Mouse (Mus musculus): ENCODE measurements around the gene Rassf1.

DNA sequence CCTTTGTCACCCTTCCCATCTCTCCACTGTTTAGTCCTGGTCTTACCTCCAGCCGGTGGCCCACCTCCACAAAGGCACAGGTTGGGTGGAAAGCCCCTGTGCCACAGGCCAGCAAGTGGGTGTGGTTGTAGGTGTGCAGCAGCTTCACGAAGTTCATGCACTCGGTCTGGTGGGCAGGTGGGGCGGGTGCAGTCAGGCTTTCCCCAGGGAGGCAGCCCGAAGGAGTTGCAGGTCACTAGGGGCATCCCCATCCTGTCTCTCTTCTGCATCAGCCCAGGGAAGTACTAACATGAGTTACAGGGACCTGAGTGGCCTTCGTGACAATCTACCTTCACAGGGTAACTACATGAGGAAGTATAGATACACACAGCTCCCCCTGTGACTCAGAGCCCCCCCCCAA is 51.9 kb downstream of the Rassf1 start:
- TF ChIP-seq GATA1 (IDR thresholded peaks at IDR 0.05; ENCODE audit: borderline replicate concordance, low read length) (no peak), FLI1 (IDR thresholded peaks at IDR 0.05; ENCODE audit: low read length) (no peak)

All from megakaryocyte, embryonic 14.5 days (primary cell).